Mouse (Mus musculus): ENCODE measurements around the gene Lnx1.

GRCm38 (mm10) chr5:74632369-74633114 lies 70.2 kb downstream of the Lnx1 start:
- TF ChIP-seq CTCF (IDR thresholded peaks at IDR 0.05; ENCODE audit: borderline replicate concordance, insufficient read depth, low read depth, low read length) (no peak), POLR2A (IDR thresholded peaks at IDR 0.05; ENCODE audit: borderline replicate concordance, insufficient read depth, low read length) (no peak)

Measured in cerebellum, adult 2 months (tissue).